Mouse (Mus musculus) brain, embryonic 14.5 days (tissue): ENCODE results near the gene Gal3st2.
"Not testable (repeated sequence)": the region's sequence is repeated elsewhere in the genome, so short reads cannot be mapped to it uniquely, and the experiment has no call there.

Experiments
- CTCF ChIP-seq: fragments of 200-500 bp; IDR thresholded peaks from 2 replicates; pipeline ENCODE4 v1.5.1; 2012; ENCODE audit warnings: inconsistent platforms, mild to moderate bottlenecking, moderate library complexity, borderline replicate concordance; ENCODE audit not compliant: insufficient read depth, insufficient read length; ENCODE audit errors: extremely low read depth
- POLR2A ChIP-seq: fragments of 200-500 bp; IDR thresholded peaks from 2 replicates; pipeline ENCODE4 v1.6.1; 2012; ENCODE audit warnings: mild to moderate bottlenecking, inconsistent platforms, borderline replicate concordance; ENCODE audit not compliant: poor library complexity, insufficient read depth, insufficient read length, severe bottlenecking; ENCODE audit errors: extremely low read depth

DNA sequence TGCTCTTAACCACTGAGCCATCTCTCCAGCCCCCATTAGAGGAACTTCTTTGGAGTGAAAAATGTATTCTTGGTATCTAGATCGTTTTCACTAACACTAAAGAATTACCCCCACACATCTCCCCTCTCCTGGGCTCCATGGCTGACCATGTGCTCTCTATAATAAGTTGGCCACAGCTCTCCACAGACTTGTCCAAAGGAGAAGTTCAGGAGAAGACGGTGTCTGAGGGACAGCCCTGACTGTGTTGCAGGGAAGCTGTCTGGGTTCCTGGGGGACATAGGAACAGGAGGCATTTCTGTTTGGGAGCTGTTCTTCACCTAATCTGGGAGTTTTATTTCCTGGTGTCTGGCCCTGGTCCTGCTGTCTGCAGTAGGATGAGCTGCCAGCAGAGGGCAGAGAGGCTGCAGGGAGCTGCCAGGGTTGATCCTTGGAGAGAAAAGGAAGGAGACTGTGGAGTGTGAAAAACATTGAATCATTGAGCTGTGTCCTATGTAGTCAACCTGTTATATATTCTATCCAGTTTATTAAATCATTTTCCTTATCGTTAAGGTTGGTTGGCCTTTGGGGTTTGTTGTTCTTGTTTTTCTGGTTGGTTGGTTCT is 15.2 kb upstream of the Gal3st2 start:
- not testable (repeated sequence) for TF ChIP-seq CTCF, POLR2A
